Mouse (Mus musculus) small intestine, adult 2 months (tissue): ENCODE results near the gene C1ql1. TPM values are rescaled to one million over a fixed set of nuclear protein-coding genes. Genes with fewer than 3 reads are reported as not detected.

Experiments
- H3K27ac ChIP-seq: fragments of 200-500 bp; 2 replicates; pipeline ENCODE4 v1.5.1; 2012; ENCODE audit warnings: low read depth, low read length, control low read depth, inconsistent platforms; ENCODE audit not compliant: insufficient read depth
- H3K27me3 ChIP-seq: fragments of 200-500 bp; 2 replicates; pipeline ENCODE4 v1.6.1; 2012; ENCODE audit warnings: mild to moderate bottlenecking, moderate library complexity, low read length, inconsistent platforms; ENCODE audit not compliant: control insufficient read depth, insufficient read depth
- H3K36me3 ChIP-seq: fragments of 200-500 bp; 2 replicates; pipeline ENCODE4 v1.6.1; 2012; ENCODE audit warnings: mild to moderate bottlenecking, low read length, control low read depth, inconsistent platforms; ENCODE audit not compliant: control insufficient read depth, insufficient read depth
- H3K4me1 ChIP-seq: fragments of 200-500 bp; 2 replicates; pipeline ENCODE4 v1.6.1; 2012; ENCODE audit warnings: low read length, inconsistent platforms, mixed read lengths; ENCODE audit not compliant: control insufficient read depth, insufficient read depth, insufficient read length
- H3K4me3 ChIP-seq: fragments of 200-500 bp; 2 replicates; pipeline ENCODE4 v1.5.1; 2012; ENCODE audit warnings: low read depth, mild to moderate bottlenecking, control low read depth, inconsistent platforms, low read length, moderate library complexity
- CTCF ChIP-seq: fragments of 200-500 bp; IDR thresholded peaks from 2 replicates; pipeline ENCODE4 v1.5.1; 2012; ENCODE audit warnings: low read depth, mild to moderate bottlenecking, control low read depth, inconsistent platforms, low read length, moderate library complexity, mixed read lengths; ENCODE audit not compliant: insufficient replicate concordance, insufficient read length; ENCODE audit errors: extremely low read depth
- POLR2A ChIP-seq: fragments of 200-500 bp; IDR thresholded peaks from 2 replicates; pipeline ENCODE4 v1.6.1; 2012; ENCODE audit warnings: low read depth, mild to moderate bottlenecking, control low read depth, inconsistent platforms, low read length, moderate library complexity
- WGBS: fragments of 180-500 bp; shearing (Covaris S2); methylation state at CpG from one replicate; pipeline ENCODE4 v1.1.7; 2018; 5-methylcytosine and 5-hydroxymethylcytosine counted together
- polyA plus RNA-seq: library from polyadenylated mRNA; depleted of rRNA; stranded (reverse); fragments of >200 nt; gene quantifications from 2 replicates; pipeline ENCODE4 v1.2.3, GENCODE M21; 2012

C1ql1 gene
- polyA plus RNA-seq, 1 experiment: 0.70 TPM

- H3K27ac ChIP-seq: no peak overlapping the region
- 72% methylated on average over 16 of the region's 16 CpGs for WGBS
- no peak overlapping the region for H3K4me3 ChIP-seq
- no peaks in the 10 kb centered on the region for H3K36me3 ChIP-seq
- H3K27me3 ChIP-seq: peaks cover 12% of the 10 kb centered on the region; the same call in 1 of the 2 replicates
- H3K4me1 ChIP-seq: no peaks in the 10 kb centered on the region
- TF ChIP-seq CTCF (no peak), POLR2A (no peak)
Measured at GRCm38 (mm10) chr11:102964547-102965091, 18.1 kb upstream of the C1ql1 start.

- Histone ChIP-seq H3K27ac (no peak overlapping the region), H3K27me3 (peaks cover 12% of the 10 kb centered on the region; the same call in 1 of the 2 replicates), H3K36me3 (no peaks in the 10 kb centered on the region), H3K4me1 (no peaks in the 10 kb centered on the region), H3K4me3 (no peak overlapping the region)
- TF ChIP-seq POLR2A (no peak), CTCF (no peak)
- WGBS: 24% methylated on average over 24 of the region's 24 CpGs
Measured at GRCm38 (mm10) chr11:102963855-102964546, 17.5 kb upstream of the C1ql1 start.

GRCm38 (mm10) chr11:102963246-102963854, 16.9 kb upstream of the C1ql1 start:
- no peaks in the 10 kb centered on the region for H3K4me1 ChIP-seq
- no peak overlapping the region for H3K4me3 ChIP-seq
- WGBS: 27% methylated on average over 16 of the region's 16 CpGs
- H3K36me3 ChIP-seq: no peaks in the 10 kb centered on the region
- TF ChIP-seq CTCF: no peak
- TF ChIP-seq POLR2A: no peak
- H3K27ac ChIP-seq: no peak overlapping the region
- H3K27me3 ChIP-seq: peaks cover 12% of the 10 kb centered on the region; the same call in 1 of the 2 replicates

- Histone ChIP-seq H3K4me1 (no peaks in the 10 kb centered on the region), H3K27me3 (peaks cover 12% of the 10 kb centered on the region; the same call in 1 of the 2 replicates), H3K4me3 (no peak overlapping the region), H3K36me3 (no peaks in the 10 kb centered on the region), H3K27ac (no peak overlapping the region)
- TF ChIP-seq CTCF (no peak), POLR2A (no peak)
- 53% methylated on average over 7 of the region's 7 CpGs for WGBS
Measured at GRCm38 (mm10) chr11:102962861-102963245, 16.4 kb upstream of the C1ql1 start.

GRCm38 (mm10) chr11:102961082-102961481, 14.6 kb upstream of the C1ql1 start:
- peaks cover 12% of the 10 kb centered on the region; the same call in 1 of the 2 replicates for H3K27me3 ChIP-seq
- H3K4me1 ChIP-seq: no peaks in the 10 kb centered on the region; the same call in 1 of the 2 replicates
- no peak overlapping the region for H3K4me3 ChIP-seq
- 86% methylated on average over 4 of the region's 4 CpGs for WGBS
- H3K36me3 ChIP-seq: no peaks in the 10 kb centered on the region
- no peak for TF ChIP-seq POLR2A
- TF ChIP-seq CTCF: no peak
- no peak overlapping the region for H3K27ac ChIP-seq

- H3K4me1 ChIP-seq: no peaks in the 10 kb centered on the region; the same call in 1 of the 2 replicates
- 84% methylated on average over 1 of the region's 1 CpGs for WGBS
Measured at GRCm38 (mm10) chr11:102958870-102959269, 12.4 kb upstream of the C1ql1 start.

GRCm38 (mm10) chr11:102958431-102958830, 11.9 kb upstream of the C1ql1 start:
- no peaks in the 10 kb centered on the region for H3K36me3 ChIP-seq
- no peaks in the 10 kb centered on the region; the same call in 1 of the 2 replicates for H3K4me1 ChIP-seq
- 84% methylated on average over 6 of the region's 6 CpGs for WGBS
- no peak for TF ChIP-seq POLR2A
- no peak for TF ChIP-seq CTCF
- H3K27me3 ChIP-seq: 0 out of 2 replicates have a peak, but pooled peaks cover 1% of the 10 kb centered on the region
- H3K4me3 ChIP-seq: no peak overlapping the region
- no peak overlapping the region for H3K27ac ChIP-seq

More at GRCm38 (mm10) chr11:102958870-102959269, 12.4 kb upstream of the C1ql1 start:
- 0 out of 2 replicates have a peak, but pooled peaks cover 5% of the 10 kb centered on the region for H3K27me3 ChIP-seq
- H3K27ac ChIP-seq: no peak overlapping the region
- TF ChIP-seq CTCF (no peak), POLR2A (no peak)
- no peak overlapping the region for H3K4me3 ChIP-seq
- no peaks in the 10 kb centered on the region for H3K36me3 ChIP-seq
